Mouse (Mus musculus) midbrain, postnatal 0 days (tissue): ENCODE measurements around the gene Sephs1. TPM values are rescaled to one million over a fixed set of nuclear protein-coding genes. Genes with fewer than 3 reads are reported as not detected.
A peak's percentile ranks its signal among the peaks of the same experiment; 100 is the strongest.

Source experiments
- ATAC-seq: fragments of 200-750 bp; cut with Nextera tagmentation; 2 replicates; pipeline ENCODE4 v1.8.0; 2017; ENCODE audit warnings: moderate number of reproducible peaks, mild to moderate bottlenecking, moderate TSS enrichment, moderate library complexity; ENCODE audit not compliant: low FRiP score
- DNase-seq: peaks from one replicate; pipeline ENCODE4 v3.0.0-alpha.2; 2015; ENCODE audit warnings: low spot score
- H3K27ac ChIP-seq: fragments of 300-500 bp; sonication (generic); 2 replicates; pipeline ENCODE4 v1.5.1; 2014; ENCODE audit warnings: low read depth, mild to moderate bottlenecking, low read length, mixed read lengths
- H3K27me3 ChIP-seq: fragments of 300-500 bp; sonication (generic); 2 replicates; pipeline ENCODE4 v1.6.1; 2014; ENCODE audit warnings: low read length, control low read depth, mixed read lengths; ENCODE audit not compliant: insufficient read depth
- H3K36me3 ChIP-seq: fragments of 300-500 bp; sonication (generic); 2 replicates; pipeline ENCODE4 v1.6.1; 2014; ENCODE audit warnings: low read length, control low read depth, mixed read lengths; ENCODE audit not compliant: insufficient read depth
- H3K4me1 ChIP-seq: fragments of 300-500 bp; sonication (generic); 2 replicates; pipeline ENCODE4 v1.6.1; 2014; ENCODE audit warnings: mild to moderate bottlenecking, control low read depth, antibody characterized with exemption, low read length, mixed read lengths; ENCODE audit not compliant: insufficient read depth
- H3K4me2 ChIP-seq: fragments of 300-500 bp; sonication (generic); 2 replicates; pipeline ENCODE4 v1.6.1; 2014; ENCODE audit warnings: low read depth, mild to moderate bottlenecking, low read length, mixed read lengths; ENCODE audit not compliant: poor library complexity, severe bottlenecking
- H3K4me3 ChIP-seq: fragments of 300-500 bp; sonication (generic); 2 replicates; pipeline ENCODE4 v1.5.1; 2014; ENCODE audit warnings: low read depth, mild to moderate bottlenecking, low read length, moderate library complexity
- H3K9ac ChIP-seq: fragments of 300-500 bp; sonication (generic); replicated peaks from 2 replicates; pipeline ENCODE4 v1.6.1; 2014; ENCODE audit warnings: mild to moderate bottlenecking, low read length, moderate library complexity, mixed read lengths; ENCODE audit not compliant: poor library complexity, severe bottlenecking
- H3K9me3 ChIP-seq: fragments of 300-500 bp; sonication (generic); 2 replicates; pipeline ENCODE4 v1.6.1; 2016; ENCODE audit warnings: low read length, control low read depth
- CTCF ChIP-seq: IDR thresholded peaks from 2 replicates; pipeline ENCODE4 v1.5.1; 2016; ENCODE audit warnings: antibody characterized with exemption, mild to moderate bottlenecking
- WGBS: fragments of 180-500 bp; shearing (Covaris S2); extraction: QIAGEN DNeasy Blood & Tissue Kit; methylation state at CpG from one replicate; pipeline ENCODE4 v1.1.7; 2014; 5-methylcytosine and 5-hydroxymethylcytosine counted together
- polyA plus RNA-seq: library from polyadenylated mRNA; unstranded; fragments of >200 nt; fragmentation: Nextera tagmentation; extraction: Ambion mirVana; gene quantifications from 2 replicates; pipeline ENCODE4 v1.2.1, GENCODE M21; 2015
- total RNA-seq: library from RNA; depleted of rRNA; stranded (reverse); fragments of >200 nt; gene quantifications from 2 replicates; pipeline ENCODE4 v1.2.3, GENCODE M21; 2014; rRNA removed

Sephs1 gene
- total RNA-seq = 69.7 and 76.9 TPM in 2 replicates
- 37.0 and 37.3 TPM in 2 replicates for polyA plus RNA-seq

DNA sequence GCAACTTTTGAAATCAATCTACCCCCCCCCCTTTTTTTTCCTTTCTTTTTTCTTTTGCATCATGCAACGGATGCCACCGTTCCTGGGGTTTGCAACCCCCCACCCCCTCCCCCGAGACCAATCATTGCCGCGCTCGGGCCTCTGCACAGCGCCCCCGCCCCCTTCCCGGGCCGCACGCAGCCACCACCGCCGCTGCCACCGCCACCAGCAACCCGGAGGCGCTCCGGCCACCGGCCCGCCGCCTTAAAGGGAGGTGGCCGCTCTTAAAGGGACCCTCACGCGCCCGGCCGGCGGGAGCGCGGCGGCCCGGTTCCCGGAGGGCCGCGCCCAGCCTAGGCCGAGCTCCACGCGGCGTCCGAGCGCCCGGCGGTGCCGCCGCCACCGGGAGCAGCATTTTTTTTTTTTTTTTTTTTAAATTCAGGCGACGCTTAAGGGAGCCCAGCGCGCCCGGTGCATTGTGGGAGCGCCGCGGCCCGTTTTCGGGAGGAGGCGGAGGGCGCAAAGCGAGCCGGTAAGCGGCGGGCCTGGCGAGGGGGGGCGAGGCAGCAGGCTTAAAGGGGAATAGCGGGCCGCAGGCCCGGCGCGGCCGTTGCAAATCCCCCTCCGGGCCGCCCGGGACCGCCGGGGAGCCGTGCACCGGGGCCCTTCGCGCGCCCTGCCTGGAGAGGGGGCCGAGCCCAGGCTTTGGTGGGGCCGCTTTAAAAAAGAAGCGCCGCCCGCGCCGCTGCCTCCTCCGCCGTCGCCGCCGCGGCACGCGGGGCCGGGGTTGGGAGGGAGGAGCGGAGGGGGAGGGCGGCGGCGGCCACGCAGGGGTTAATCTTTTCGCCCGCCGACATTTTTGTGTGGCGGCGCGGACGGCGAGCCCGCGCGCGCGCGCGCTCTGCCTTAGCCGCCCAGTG, at the start of gene Sephs1:
Gene Sephs1, plus strand, starts transcription at position 215 of the 899 bp plus-strand sequence.
- peaks cover 5% of the 10 kb centered on the region; the same call in 1 of the 2 replicates for H3K36me3 ChIP-seq
- peak within 1 kb of the TSS; percentile 100 for H3K27ac ChIP-seq
- 0 out of 2 replicates have a peak, but pooled peaks cover 3% of the 10 kb centered on the region for H3K4me1 ChIP-seq
- no peaks in the 10 kb centered on the region for H3K9me3 ChIP-seq
- H3K9ac ChIP-seq = peak within 1 kb of the TSS; percentile 98
- no peak for TF ChIP-seq CTCF
- H3K4me3 ChIP-seq = peak within 1 kb of the TSS; percentile 97
- no peaks in the 10 kb centered on the region for H3K27me3 ChIP-seq
- under 1% methylated on average over 60 of the region's 115 CpGs for WGBS
- peak; percentile 82 for ATAC-seq
- DNase-seq = peak; percentile 91
- peak within 1 kb of the TSS; percentile 74 for H3K4me2 ChIP-seq

DNA sequence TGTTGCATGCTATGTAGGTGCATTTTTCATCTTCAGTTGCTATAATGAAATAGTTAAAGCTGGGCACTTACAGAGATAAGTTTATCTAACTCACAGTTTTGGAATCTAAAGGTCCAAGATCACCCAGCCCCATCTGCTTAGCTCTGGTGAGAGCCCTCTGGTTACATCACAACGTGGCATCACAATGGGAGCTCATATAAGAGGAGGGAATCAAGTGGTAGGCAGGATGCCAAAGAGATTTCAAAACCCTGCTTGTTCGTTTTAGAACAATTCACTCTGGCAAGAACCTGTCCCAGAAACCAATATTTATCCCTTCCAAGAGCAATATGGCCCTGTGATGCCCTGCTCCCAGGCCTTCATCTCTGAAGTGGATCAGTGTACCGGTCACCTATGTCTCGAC, 49.2 kb upstream of the Sephs1 start:
- TF ChIP-seq CTCF = no peak
- no peak for DNase-seq
- H3K27me3 ChIP-seq = no peaks in the 10 kb centered on the region
- no peak overlapping the region for H3K4me2 ChIP-seq
- no peak overlapping the region for H3K4me3 ChIP-seq
- ATAC-seq = no peak
- H3K9me3 ChIP-seq = no peaks in the 10 kb centered on the region
- 73% methylated on average over 4 of the region's 4 CpGs for WGBS
- H3K27ac ChIP-seq = no peak overlapping the region
- H3K4me1 ChIP-seq = no peaks in the 10 kb centered on the region
- no peaks in the 10 kb centered on the region for H3K36me3 ChIP-seq
- H3K9ac ChIP-seq = no peak overlapping the region

DNA sequence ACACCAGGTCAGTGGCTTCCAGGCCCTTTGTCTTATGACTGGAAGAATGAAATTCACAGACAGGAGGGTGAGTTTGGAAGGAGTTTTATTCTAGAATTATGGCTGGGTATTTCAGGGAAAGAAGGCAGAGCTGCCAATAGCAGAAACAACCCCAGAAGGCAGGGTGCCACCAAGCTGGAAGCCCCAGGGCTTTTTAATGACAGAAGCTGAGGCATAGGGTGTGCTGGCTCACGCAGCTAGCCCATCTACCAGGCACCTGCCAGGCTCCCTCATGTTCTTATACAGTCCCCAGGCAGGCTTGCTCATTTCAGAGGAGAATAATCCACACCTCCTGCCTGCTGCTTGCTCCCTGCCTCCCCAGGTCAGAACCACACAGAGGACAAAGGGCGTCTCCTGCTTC, 31.9 kb upstream of the Sephs1 start:
- no peaks in the 10 kb centered on the region for H3K4me1 ChIP-seq
- no peaks in the 10 kb centered on the region for H3K9me3 ChIP-seq
- H3K4me3 ChIP-seq = no peak overlapping the region
- no peak for DNase-seq
- no peak for ATAC-seq
- no peak for TF ChIP-seq CTCF
- 81% methylated on average over 2 of the region's 2 CpGs for WGBS
- no peaks in the 10 kb centered on the region for H3K36me3 ChIP-seq
- H3K27me3 ChIP-seq = no peaks in the 10 kb centered on the region
- H3K9ac ChIP-seq = no peak overlapping the region
- no peak overlapping the region for H3K4me2 ChIP-seq
- H3K27ac ChIP-seq = no peak overlapping the region

DNA sequence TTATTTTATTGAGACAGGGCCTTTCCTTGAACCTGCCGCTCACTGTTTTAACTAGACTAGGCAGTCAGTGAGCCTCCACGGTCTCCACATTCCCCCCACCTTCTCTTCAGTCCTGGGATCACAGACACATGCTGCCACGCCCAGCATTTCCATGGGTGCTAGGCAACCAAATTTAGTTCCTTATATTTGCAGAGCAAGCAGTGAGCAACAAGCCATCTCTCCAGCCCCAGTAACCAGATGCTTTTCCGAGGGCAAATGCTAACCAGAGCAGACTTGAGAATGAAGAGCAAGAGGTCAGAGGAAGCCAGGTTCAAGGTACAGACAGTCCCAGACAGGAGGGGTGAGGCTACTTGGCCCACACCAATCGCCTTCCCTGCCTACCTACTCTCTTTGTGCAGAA, 24.2 kb upstream of the Sephs1 start:
- DNase-seq (no peak), ATAC-seq (no peak)
- Histone ChIP-seq H3K4me1 (no peaks in the 10 kb centered on the region), H3K27me3 (no peaks in the 10 kb centered on the region), H3K4me3 (no peak overlapping the region), H3K9me3 (no peaks in the 10 kb centered on the region), H3K9ac (no peak overlapping the region), H3K27ac (no peak overlapping the region), H3K4me2 (no peak overlapping the region), H3K36me3 (no peaks in the 10 kb centered on the region)
- WGBS = 74% methylated on average over 5 of the region's 5 CpGs
- TF ChIP-seq CTCF = no peak

DNA sequence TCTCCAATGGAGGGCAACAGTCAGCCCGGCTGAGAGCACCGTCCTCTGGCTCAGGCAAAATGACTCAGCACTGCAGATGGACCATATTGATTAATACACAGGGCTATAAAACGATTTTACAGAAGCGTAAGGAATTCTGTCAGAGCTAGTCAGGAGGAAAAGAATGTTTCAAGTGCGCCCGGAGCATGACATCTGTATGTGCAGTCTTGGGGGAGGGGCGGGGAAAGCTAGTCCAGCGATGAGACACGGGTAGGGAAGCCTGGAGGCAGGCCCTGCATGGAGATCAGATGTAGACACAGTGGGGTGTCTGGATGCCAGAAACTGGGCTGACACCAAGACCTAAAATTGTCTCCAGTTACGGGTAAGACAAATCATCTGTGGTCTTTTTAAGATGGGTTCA, 23.2 kb upstream of the Sephs1 start:
- Histone ChIP-seq H3K4me3 (no peak overlapping the region), H3K27me3 (no peaks in the 10 kb centered on the region), H3K9ac (no peak overlapping the region), H3K36me3 (no peaks in the 10 kb centered on the region), H3K9me3 (no peaks in the 10 kb centered on the region), H3K4me1 (no peaks in the 10 kb centered on the region), H3K4me2 (no peak overlapping the region), H3K27ac (no peak overlapping the region)
- WGBS = 74% methylated on average over 10 of the region's 10 CpGs
- TF ChIP-seq CTCF = no peak
- DNase-seq (no peak), ATAC-seq (no peak)
